Mouse (Mus musculus): ENCODE results near the gene Fam136a. TPM values are rescaled to one million over a fixed set of nuclear protein-coding genes. Genes with fewer than 3 reads are reported as not detected.
"Not testable (repeated sequence)": the region's sequence is repeated elsewhere in the genome, so short reads cannot be mapped to it uniquely, and the experiment has no call there.

Fam136a gene
- total RNA-seq (2021): 10 to 100 TPM; 23.3 to 25.2 TPM

DNA sequence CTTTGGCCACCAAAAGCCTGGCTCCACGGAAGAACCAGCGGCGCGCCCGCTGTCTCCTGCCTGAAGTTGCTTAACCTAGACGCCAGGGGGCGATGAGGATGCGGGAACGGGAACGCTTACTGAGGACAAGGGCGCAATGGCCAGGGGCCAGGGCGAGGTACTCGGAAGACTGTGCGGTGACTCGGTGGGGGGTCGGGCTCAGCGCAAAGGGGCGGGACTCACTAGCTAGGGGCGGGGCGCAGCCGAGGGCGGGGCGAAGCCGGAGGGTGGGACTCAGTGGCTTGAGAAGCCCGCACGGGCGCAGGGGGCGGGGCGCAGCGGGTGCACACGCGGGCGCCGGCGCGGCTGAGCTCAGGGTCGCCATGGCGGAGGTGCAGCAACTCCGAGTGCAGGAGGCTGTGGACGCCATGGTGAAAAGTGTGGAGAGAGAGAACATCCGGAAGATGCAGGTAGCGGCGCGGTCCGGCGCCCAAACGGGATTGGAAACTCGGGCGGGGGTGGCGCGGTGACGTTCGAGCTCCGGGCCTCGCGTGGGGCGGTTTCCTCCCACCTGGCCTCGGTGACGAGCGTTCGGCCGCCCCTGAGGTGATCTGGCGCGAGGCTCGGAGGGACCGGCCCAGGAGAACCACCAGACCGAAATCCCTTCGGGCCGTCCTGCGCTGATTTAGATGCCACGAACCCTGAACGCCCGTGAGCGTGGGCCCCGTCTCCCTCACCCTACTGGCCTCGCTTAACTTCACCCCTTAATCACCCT is at the start of gene Fam136a:
Gene Fam136a (plus strand): TSS at position 276 of the 754 bp plus-strand sequence.
- peak; percentile 88 to 90 for DNase-seq (ENCODE audit: low spot score in 2 of 2)
- intact Hi-C loops (cut with DNase I): loop anchor here (1.0 to 2.0 kb wide), 3 partner anchors 171 to 337 kb away; partner anchors contain the start of genes Add2 and Tgfa

DNA sequence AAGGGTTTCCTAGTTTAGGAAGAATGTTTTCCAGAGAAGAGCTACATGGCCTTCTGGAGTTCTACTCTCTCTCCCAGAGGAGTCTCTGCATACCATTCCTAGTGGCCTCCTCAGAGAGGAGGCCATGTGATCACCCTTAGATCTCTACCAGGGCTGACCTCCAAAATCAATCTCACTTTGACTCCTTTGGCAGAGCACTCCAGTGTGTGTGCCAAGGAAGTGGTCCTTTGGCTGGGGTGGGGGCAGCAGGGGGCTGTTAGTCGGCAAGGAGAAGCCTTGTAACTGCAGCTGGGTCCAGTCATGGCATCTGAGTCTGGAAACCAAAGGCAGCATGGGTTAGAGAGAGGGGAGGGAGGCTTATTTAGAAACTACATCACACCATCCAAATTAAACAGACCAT is 48.4 kb upstream of the Fam136a start:
- intact Hi-C loops (cut with DNase I): no loop called here
- no peak for DNase-seq (ENCODE audit: low spot score in 2 of 2)

DNA sequence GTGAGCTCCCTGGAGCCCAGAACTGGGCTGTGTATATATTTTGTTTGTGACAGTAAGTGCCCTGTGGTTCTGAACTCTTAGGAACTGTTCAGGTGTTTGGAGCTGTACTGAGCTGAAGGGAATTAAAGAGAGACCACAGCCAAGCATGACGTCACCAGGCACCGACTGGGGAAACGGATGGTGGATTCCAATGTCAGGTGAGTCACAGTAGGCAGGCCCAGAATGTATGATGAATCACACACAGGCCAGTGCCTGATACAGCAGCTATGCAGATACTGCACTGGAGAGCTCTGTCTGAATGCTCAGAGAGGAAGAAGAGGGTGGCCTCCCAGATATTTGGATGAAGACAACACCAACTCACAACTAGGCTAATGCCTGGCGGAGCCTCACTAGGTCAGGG is 46.6 kb upstream of the Fam136a start:
- intact Hi-C loops (cut with DNase I): no loop called here
- DNase-seq (ENCODE audit: low spot score in 2 of 2): peak; percentile 12 to 30

DNA sequence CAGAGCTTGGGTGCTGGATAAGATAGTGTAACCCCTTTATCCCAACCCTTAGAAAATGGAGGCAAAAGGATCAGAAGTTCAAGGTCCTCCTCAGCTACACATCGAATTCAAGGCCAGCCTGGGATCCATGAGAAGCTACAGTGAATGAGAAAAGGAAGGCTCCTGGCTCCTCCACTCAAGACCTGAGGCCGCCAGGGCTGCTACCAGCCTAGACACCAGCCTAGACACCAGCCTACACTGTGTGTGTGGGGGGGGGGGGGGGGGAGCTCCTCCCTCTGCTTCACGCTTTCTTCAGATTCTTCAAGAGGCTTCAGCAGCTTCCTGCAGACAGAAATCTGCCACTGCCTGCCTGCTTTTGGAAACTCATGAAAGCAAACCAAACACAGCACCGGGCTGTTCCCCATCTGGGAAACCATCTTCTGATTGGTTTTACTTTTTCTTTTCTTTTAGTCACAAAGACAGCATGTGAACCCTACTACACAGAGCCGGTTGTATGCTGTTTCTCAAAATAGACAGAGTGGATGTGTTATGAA is 43.3 kb upstream of the Fam136a start:
- intact Hi-C loops (cut with DNase I): no loop called here
- no peak for DNase-seq (ENCODE audit: low spot score in 2 of 2)

DNA sequence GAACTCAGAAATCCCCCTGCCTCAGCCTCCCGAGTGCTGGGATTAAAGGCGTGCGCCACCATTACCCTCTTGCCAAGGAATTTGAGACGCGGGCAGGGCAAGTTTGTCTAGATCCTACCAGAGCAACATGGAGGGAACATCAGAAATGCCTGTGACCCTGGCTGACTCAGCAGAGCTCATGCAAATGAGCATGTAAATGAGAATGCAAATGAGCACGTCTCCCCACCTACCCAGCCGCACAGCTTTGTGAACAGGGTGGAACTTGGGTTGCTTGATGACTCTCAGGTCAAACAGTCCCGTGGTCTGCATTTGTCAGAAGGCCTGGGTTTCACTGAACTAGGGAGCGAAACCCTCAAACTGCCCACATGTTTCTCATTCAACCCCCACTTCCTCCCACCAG is 42.5 kb upstream of the Fam136a start:
- intact Hi-C loops (cut with DNase I): no loop called here
- no peak for DNase-seq (ENCODE audit: low spot score in 2 of 2)

DNA sequence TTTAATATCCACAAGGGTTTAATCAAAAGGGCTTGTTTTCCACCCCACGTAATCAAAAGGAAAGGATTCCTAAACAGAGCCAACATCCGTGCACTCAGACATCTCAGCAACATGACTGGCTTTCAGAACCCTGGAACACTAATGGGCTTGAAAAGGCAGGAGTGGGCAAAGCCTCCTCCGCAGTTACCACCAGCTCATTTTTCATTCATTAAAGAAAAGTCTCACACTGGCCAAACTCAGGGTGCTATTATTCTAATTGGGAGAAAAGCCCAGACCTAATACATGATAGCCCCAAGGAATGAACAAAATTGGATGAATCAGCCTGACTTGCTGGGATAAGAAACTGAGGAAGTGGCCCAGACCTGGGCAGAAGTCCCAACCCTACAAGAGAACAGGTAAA is 41.0 kb upstream of the Fam136a start:
- intact Hi-C loops (cut with DNase I): no loop called here

DNA sequence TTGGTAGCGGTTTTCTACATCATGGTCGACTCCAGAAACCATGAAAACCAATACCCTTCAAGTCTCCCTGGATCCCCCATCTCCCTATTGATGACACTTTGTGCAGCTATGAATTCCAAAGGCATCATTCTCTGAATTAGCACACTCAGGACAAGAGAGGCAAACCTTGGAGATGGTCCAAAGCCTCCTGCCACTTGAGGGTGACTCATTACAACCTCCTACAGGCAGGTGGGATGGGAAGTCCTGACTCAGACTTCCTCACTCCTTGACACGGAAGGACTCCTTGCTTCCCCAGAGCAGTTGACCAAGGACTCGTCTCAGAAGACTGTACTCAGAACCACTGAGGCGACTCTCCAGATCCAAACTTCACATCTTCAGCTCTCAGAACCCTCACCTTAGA is 39.8 kb upstream of the Fam136a start:
- DNase-seq (ENCODE audit: low spot score in 2 of 2): no peak
- intact Hi-C loops (cut with DNase I): no loop called here

More for the DNA sequence above, 41.0 kb upstream of the Fam136a start:
- DNase-seq (ENCODE audit: low spot score in 2 of 2): no peak

DNA sequence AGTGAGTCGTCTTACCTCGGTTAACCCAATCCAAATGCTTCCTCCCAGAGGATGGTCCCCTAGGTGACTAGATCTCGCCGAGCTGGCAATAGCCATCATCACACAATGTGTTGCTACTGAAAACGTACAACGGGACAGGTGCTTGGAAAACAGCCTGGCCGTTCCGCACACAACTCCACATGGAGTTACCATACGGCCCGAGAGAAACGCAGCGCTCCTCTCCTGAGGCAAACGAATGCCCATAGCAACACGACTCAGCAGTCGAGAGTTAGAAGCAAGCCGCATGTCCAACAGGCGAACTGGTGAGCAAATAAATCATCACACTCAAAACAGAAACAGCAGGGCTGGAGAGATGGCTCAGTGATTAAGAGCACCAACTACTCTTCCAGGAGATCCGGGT is 38.6 kb upstream of the Fam136a start:
- no peak for DNase-seq (ENCODE audit: low spot score in 2 of 2)
- intact Hi-C loops (cut with DNase I): no loop called here

DNA sequence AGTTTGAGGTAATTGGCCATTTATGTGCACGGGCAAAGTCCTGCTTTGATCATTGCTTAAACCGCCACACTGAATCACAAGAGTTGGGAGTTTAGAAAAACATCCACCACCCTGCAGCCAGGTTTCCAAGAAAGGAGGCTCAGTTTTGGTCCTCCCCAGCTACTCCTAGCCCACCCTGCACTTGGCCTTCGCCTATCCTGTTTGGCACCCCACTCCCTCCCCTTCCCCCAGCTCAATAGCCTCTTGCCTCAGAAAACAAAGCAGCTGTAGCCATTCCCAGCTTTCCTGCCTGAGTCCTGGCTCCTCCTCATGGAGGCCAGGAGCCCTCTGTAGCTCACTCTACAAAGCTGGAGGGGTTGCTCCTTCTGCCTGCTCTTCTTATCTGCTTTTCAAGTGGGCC is 37.1 kb upstream of the Fam136a start:
- intact Hi-C loops (cut with DNase I): no loop called here
- DNase-seq (ENCODE audit: low spot score in 2 of 2): no peak

DNA sequence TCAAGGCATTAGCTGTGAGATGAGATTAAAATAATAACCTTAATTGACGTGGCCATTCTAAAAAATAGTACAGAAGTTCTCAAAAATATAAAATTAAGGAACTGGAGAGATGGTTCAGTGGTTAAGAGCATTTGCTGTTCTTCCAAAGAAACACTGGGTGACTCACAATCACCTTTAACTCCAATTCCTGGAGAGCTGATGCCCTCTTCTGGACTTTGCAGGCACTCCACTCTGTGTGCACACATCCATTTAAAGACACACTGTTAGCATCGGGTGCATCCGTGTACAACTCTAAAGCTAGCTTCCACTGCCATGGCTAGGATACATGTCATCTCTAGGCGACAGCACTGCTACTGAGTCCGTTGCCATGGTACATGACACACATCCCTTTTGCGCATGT is 35.5 kb upstream of the Fam136a start:
- no peak for DNase-seq (ENCODE audit: low spot score in 2 of 2)
- intact Hi-C loops (cut with DNase I): no loop called here

DNA sequence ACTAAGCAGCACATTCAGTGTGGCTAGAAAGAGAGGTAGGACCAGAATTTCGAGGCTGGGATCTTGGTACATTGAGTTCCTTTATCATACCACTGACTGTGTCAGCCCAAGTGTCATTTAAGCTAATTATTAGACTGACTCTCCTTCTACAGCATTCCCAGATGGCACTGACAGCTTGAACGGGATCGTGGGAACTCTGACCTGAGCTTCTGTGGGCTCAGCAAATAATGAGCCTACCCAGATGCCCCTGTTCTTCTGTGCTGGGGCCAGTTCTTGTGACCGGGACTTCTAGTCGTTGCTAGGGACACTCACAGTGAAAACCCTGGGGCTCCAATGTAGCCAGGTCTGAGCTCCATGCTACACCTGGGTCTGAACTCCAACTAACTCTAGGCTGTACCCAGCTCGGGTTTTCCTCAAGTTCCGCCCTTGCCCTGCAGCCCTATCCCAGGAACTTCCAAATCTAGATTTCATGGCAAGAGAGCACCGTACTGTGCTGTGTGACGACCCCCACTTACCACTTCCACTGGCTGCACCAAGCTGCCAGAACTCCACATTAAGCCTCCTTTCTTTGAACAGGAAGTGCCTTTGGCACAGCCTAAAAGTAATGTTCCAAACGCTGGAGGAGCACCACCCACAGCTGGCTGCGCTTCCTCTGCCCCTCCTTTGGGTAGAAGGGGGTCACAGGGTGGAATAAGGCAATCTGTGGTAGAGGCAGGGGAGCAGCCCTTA is 30.2 kb upstream of the Fam136a start:
- no peak for DNase-seq (ENCODE audit: low spot score in 2 of 2)
- intact Hi-C loops (cut with DNase I): no loop called here

DNA sequence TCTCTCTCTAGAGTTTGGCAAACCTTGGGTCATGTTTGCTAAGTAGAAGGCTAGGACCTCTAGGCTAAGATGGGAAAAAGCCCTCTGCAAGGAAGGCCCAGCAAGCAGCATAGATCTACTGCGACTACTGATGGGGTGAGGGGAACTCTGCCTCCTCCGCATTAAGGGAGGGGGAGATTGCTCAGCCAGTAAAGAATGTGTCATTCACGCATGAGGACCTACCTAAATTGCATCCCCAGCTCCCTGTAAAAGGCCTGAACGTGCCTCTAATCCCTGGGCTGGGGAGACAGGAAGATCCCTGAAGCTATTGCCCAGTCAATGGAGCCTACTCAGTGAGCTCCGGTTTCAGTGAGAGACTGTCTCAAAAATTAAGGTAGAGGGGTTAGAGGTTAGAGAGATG is 29.6 kb upstream of the Fam136a start:
- intact Hi-C loops (cut with DNase I): no loop called here
- DNase-seq (ENCODE audit: low spot score in 2 of 2): no peak

DNA sequence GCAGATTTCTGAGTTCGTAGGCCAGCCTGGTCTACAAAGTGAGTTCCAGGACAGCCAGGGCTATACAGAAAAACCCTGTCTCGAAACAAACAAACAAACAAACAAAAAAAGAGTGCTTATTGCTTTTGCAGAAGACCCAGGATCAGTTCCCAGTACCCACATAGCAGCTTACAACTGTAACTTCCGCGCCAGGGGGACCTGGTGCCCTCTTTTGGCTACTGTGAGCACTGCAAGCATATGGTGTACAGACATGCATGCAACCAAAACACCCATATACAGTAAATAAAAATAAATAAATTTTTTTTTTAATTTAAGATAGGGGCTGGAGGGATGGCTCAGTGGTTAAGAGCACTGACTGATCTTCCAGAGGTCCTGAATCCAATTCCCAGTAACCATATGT is 29.1 kb upstream of the Fam136a start:
- DNase-seq (ENCODE audit: low spot score in 2 of 2): not testable (repeated sequence)

DNA sequence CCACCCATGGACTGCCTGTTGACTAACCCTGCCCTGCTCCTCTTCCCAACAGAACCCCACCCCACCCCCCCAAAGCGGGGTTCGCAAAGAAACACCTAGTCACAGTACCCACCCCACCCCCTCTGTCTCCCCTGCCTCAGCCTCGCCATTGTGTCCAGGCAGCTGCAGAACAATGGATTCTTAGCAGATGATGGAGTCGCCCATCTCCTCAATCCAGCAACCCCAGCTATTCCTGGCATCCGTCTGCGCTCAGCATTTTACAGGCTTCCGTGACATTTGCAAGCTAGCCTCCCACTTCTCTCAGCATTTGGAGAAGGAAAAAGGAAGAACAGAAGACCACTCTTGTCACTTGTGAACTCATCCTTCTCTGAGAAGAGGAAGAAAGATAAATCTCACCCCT is 21.8 kb upstream of the Fam136a start:
- intact Hi-C loops (cut with DNase I): no loop called here
- DNase-seq (ENCODE audit: low spot score in 2 of 2): no peak

More for the DNA sequence above, 29.1 kb upstream of the Fam136a start:
- intact Hi-C loops (cut with DNase I): not testable (repeated sequence)

DNA sequence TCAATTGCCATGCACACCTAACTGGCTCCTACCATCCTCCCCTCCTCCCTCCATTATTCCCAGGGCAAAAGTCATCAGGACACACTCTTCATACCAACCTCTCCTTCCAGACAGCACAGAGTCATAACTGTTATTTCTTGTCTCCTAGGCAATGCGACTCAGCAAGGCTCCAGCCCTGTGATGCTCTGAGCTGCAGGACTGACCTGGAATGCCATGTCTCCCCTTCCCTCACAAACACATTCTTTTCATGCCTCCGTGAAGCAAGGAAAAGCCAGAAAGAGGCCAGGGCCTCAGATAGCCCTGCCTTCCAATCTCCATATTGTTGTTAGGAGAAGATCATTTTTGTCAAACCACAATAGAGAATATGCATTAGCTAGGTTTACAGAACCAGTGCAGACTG is 19.4 kb upstream of the Fam136a start:
- DNase-seq (ENCODE audit: low spot score in 2 of 2): no peak
- intact Hi-C loops (cut with DNase I): no loop called here

DNA sequence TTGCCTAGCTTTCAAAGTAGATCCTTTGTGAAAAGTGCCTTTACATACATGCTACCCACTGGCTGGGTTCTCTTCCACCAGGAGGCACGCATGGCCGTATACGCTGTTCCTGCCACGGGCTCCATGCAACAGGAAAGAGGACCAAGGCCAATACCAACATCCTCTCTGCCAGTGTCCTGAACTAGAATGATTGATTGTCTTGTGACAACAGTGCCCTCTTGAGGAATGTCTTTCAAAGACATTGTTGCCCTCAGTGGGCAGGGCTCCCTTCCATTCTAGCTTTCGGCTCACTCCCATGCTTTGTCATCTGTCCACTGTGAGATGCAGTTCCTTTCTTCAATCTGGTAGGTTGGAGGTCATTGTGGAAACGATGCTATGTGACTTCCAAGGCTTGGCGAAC is 16.2 kb upstream of the Fam136a start:
- intact Hi-C loops (cut with DNase I): no loop called here

DNA sequence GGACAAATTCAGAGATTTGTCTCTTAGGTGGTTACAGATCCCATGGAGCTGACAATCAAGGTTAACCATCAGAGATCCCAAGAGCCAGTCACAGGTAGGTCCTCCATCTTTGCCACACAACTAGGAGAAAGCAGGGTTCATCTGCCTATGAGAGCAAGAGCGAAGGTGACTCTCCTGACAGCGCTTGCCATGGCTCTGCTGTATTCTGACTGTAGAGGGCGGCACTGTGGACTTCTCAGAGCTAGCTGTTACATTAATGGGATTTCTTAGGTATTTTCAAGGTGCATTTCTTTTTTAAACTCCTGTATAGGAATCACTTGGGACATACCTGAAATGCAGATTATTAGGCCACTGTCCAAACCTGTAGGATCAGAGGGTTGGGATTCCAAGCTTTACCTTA is 10.5 kb upstream of the Fam136a start:
- no peak for DNase-seq (ENCODE audit: low spot score in 2 of 2)
- intact Hi-C loops (cut with DNase I): no loop called here

More for the DNA sequence above, 16.2 kb upstream of the Fam136a start:
- no peak for DNase-seq (ENCODE audit: low spot score in 2 of 2)

DNA sequence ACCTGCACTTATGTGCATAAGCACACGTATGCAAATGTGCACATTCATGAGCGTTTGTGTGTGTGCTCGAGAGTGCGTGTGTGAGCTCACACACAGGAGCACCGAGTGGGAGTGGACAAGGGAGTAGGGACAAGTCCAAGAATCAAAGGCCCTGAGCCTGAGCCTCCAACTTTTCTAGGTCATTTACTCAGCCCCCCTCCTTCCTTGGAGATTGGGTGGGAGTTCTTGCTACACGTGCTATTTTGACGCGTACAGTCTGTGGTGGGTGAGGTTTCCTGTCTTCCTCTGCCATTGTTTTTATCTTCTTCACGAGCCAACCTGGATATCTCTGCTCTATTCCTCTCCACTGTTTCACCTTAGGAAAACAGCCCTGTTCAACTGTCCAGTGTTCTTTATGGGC is 8.5 kb upstream of the Fam136a start:
- DNase-seq (ENCODE audit: low spot score in 2 of 2): no peak
- intact Hi-C loops (cut with DNase I): no loop called here

DNA sequence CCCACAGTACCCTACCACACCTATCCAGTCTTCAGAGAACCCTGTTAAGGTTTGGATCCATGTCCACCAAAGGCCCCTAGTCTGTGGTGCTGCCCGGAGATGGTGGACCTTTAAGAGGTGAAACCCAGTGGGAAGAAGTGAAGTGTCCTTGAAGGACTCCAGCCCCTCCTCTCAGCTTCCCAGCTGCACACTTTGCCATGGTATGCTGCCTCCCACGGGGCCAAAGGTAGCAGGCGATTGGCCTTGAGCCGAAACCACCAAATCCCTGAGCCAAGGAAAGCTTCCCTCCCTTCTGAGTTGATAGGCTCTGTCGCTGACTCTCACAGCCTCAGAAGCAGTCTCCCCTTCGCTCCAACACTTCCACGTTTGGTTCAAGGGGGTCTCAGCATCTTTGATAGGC is 4.8 kb upstream of the Fam136a start:
- intact Hi-C loops (cut with DNase I): no loop called here
- DNase-seq (ENCODE audit: low spot score in 2 of 2): no peak

DNA sequence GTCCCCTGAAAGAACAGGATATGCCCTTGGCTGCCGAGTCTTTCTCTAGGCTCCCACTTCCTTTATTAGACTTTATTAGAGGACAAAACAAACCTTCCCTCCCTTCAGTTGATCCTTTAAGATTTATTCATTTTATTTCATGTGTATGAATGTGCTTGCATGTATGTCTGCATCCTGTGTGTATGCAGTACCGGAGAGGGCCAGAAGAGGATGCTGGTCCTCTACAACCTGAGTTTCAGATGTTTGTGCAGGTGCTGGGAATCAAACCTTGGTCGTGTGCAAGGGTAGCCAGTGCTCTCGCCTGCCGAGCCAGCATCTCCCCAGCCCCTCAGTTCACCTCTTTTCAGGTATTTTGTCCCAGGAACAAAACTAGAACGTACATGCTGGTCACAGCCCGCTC is 4.1 kb upstream of the Fam136a start:
- intact Hi-C loops (cut with DNase I): no loop called here
- DNase-seq (ENCODE audit: low spot score in 2 of 2): no peak
